12 mouse cellular contexts compared by ENCODE assay signal in the genomic region with DNA sequence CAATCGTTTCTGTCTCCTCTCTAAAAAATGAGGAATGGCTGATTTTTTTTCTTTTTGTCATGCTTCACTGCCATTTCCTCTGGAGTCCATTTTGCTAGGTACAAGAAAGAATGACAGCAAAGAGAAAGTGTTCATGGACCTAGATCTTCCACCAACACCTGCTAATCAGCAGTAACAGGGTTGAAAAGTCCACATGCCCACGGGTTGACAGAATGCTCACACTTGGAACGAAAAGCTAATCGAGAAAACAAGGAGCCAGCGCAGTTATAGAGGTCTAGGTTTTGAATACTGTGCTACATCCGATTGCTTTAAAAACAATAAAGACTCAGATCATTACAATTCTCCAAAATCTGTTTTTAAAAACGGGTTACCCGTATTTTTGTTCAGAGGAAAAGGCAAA. TPM values are rescaled to one million over a fixed set of nuclear protein-coding genes. Genes with fewer than 3 reads are reported as not detected.
A peak's percentile ranks its signal among the peaks of the same experiment; 100 is the strongest.
DNase-seq lines count a peak whose midpoint lies in the region; ATAC-seq and TF ChIP-seq lines count a peak whose summit lies in the region.
"Had no signal": no experiment of that assay in that cellular context is flagged by ENCODE, and none has a peak within 500 bp of the region (broad histone marks: within the 10 kb centered on the region; RNA-seq: fewer than 3 reads in every experiment).

No protein-coding gene starts in this region.

- H3K9me3 ChIP-seq in forebrain, embryonic 12.5 days = no peaks in the 10 kb centered on the region
- H3K9me3 ChIP-seq in forebrain, postnatal 0 days (ENCODE audit: low read length) = no peaks in the 10 kb centered on the region
- no peaks in the 10 kb centered on the region for H3K9me3 ChIP-seq in kidney, embryonic 14.5 days (ENCODE audit: control insufficient read depth, low read length)
- no peaks in the 10 kb centered on the region for H3K9me3 ChIP-seq in E14TG2a.4 (ENCODE audit: low read length)
- no peaks in the 10 kb centered on the region for H3K9me3 ChIP-seq in limb, embryonic 15.5 days

- H3K36me3 ChIP-seq in forebrain, embryonic 12.5 days (replicated peaks) = no peaks in the 10 kb centered on the region
- H3K36me3 ChIP-seq in forebrain, postnatal 0 days (ENCODE audit: insufficient read depth) = no peaks in the 10 kb centered on the region
- H3K36me3 ChIP-seq in kidney, embryonic 14.5 days (ENCODE audit: control insufficient read depth, insufficient read depth, low read length) = no peaks in the 10 kb centered on the region
- no peaks in the 10 kb centered on the region for H3K36me3 ChIP-seq in E14TG2a.4 (ENCODE audit: insufficient read depth, low read length)
- H3K36me3 ChIP-seq in limb, embryonic 15.5 days = no peaks in the 10 kb centered on the region

- ATAC-seq in forebrain, embryonic 12.5 days (ENCODE audit: low FRiP score) = no peak
- no peak for ATAC-seq in forebrain, postnatal 0 days
- ATAC-seq in kidney, embryonic 14.5 days (ENCODE audit: low FRiP score, low TSS enrichment) = no peak
- ATAC-seq in limb, embryonic 15.5 days (ENCODE audit: insufficient number of reproducible peaks, low FRiP score, low TSS enrichment, low read depth) = no peak
- no peak for ATAC-seq in megakaryocyte-erythroid progenitor cell, adult 5-6 weeks (replicated peaks; ENCODE audit: low FRiP score, low TSS enrichment, poor library complexity, severe bottlenecking)
- ATAC-seq: Patski had no signal

- TF ChIP-seq CTCF in forebrain, postnatal 0 days (IDR thresholded peaks at IDR 0.05; ENCODE audit: low read depth) = no peak
- TF ChIP-seq CTCF in E14TG2a.4 (conservative IDR thresholded peaks at IDR 0.05; ENCODE audit: low read length) = no peak

- H3K9ac ChIP-seq in forebrain, embryonic 12.5 days = no peak overlapping the region
- H3K9ac ChIP-seq in forebrain, postnatal 0 days = no peak overlapping the region
- H3K9ac ChIP-seq in kidney, embryonic 14.5 days (ENCODE audit: low read depth, low read length) = no peak overlapping the region
- H3K9ac ChIP-seq in limb, embryonic 15.5 days = no peak overlapping the region

- no peaks in the 10 kb centered on the region for H3K27me3 ChIP-seq in forebrain, embryonic 12.5 days
- H3K27me3 ChIP-seq in forebrain, postnatal 0 days (ENCODE audit: insufficient read depth, low read length) = no peaks in the 10 kb centered on the region
- H3K27me3 ChIP-seq in kidney, embryonic 14.5 days (ENCODE audit: control insufficient read depth, insufficient read depth, low read length) = no peaks in the 10 kb centered on the region
- no peaks in the 10 kb centered on the region for H3K27me3 ChIP-seq in E14TG2a.4 (ENCODE audit: insufficient read depth, low read length)
- H3K27me3 ChIP-seq in limb, embryonic 15.5 days = no peaks in the 10 kb centered on the region
- H3K27me3 ChIP-seq: Patski had no signal

- WGBS in forebrain, embryonic 12.5 days = 89% methylated on average over 8 of the region's 8 CpGs
- 88% methylated on average over 8 of the region's 8 CpGs for WGBS in forebrain, postnatal 0 days
- WGBS in kidney, embryonic 14.5 days = 82% methylated on average over 8 of the region's 8 CpGs
- 84% methylated on average over 8 of the region's 8 CpGs for WGBS in limb, embryonic 15.5 days

- no peak overlapping the region for H3K27ac ChIP-seq in forebrain, embryonic 12.5 days
- H3K27ac ChIP-seq in forebrain, postnatal 0 days (ENCODE audit: low read depth, low read length) = no peak overlapping the region
- H3K27ac ChIP-seq in kidney, embryonic 14.5 days (ENCODE audit: low read depth, low read length) = peak overlapping the region; percentile 86; the same call in 1 of the 2 replicates
- H3K27ac ChIP-seq in limb, embryonic 15.5 days = peak overlapping the region; percentile 99; the same call in 1 of the 2 replicates

- no peak overlapping the region for H3K4me3 ChIP-seq in forebrain, embryonic 12.5 days (replicated peaks)
- no peak overlapping the region for H3K4me3 ChIP-seq in forebrain, postnatal 0 days (ENCODE audit: low read depth, low read length)
- no peak overlapping the region for H3K4me3 ChIP-seq in kidney, embryonic 14.5 days (ENCODE audit: low read length)
- peak overlapping the region; percentile 79 for H3K4me3 ChIP-seq in E14TG2a.4 (replicated peaks; ENCODE audit: low read length)
- H3K4me3 ChIP-seq in limb, embryonic 15.5 days = no peak overlapping the region

- no peak for DNase-seq in forebrain, postnatal 0 days
- DNase-seq in kidney, adult 18-20 months = no peak
- DNase-seq in retina, postnatal 1 day = no peak
- DNase-seq: gastrocnemius, postnatal 14 days; kidney, adult 2 months; right cerebral cortex, adult 18-20 months had no signal

- 0 out of 2 replicates have a peak overlapping the region, but pooled peaks have one; percentile 67 for H3K4me2 ChIP-seq in forebrain, embryonic 12.5 days
- no peak overlapping the region for H3K4me2 ChIP-seq in forebrain, postnatal 0 days (ENCODE audit: low read depth)
- no peak overlapping the region for H3K4me2 ChIP-seq in kidney, embryonic 14.5 days (replicated peaks; ENCODE audit: low read depth, low read length)
- H3K4me2 ChIP-seq in limb, embryonic 15.5 days = no peak overlapping the region

- peaks cover 11% of the 10 kb centered on the region for H3K4me1 ChIP-seq in forebrain, embryonic 12.5 days
- peaks cover 6% of the 10 kb centered on the region; the same call in 1 of the 2 replicates for H3K4me1 ChIP-seq in forebrain, postnatal 0 days (ENCODE audit: insufficient read depth)
- peaks cover 14% of the 10 kb centered on the region for H3K4me1 ChIP-seq in kidney, embryonic 14.5 days (ENCODE audit: control insufficient read depth, insufficient read depth, low read length)
- H3K4me1 ChIP-seq in E14TG2a.4 (replicated peaks; ENCODE audit: low read depth, low read length) = peaks cover 76% of the 10 kb centered on the region
- H3K4me1 ChIP-seq in limb, embryonic 15.5 days = peaks cover 15% of the 10 kb centered on the region

RNA-seq across cellular contexts. Expression of a gene that starts 8.9 kb away (rescaled TPM):
- 199 TPM in 2 replicates for polyA plus RNA-seq in forebrain, embryonic 12.5 days (2016; fragmentation: Nextera tagmentation; extraction: Ambion mirVana)
- total RNA-seq in forebrain, postnatal 0 days (2014; rRNA removed) = 80.9 and 107 TPM in 2 replicates
- 69.8 and 78.4 TPM in 2 replicates for polyA plus RNA-seq in forebrain, postnatal 0 days (2015; fragmentation: Nextera tagmentation; extraction: Ambion mirVana)
- polyA plus RNA-seq in kidney, embryonic 14.5 days (2014; fragmentation: Nextera tagmentation; extraction: Ambion mirVana) = 102 and 177 TPM in 2 replicates
- polyA plus RNA-seq in limb, embryonic 15.5 days (2015; fragmentation: Nextera tagmentation; extraction: Ambion mirVana) = 116 and 117 TPM in 2 replicates
- total RNA-seq in megakaryocyte-erythroid progenitor cell, adult 5-6 weeks (2014; fragmentation: Nextera tagmentation) = 86.7 and 86.9 TPM in 2 replicates
- total RNA-seq in megakaryocyte-erythroid progenitor cell, adult 5-6 weeks (2017) = 75.3 and 82.3 TPM in 2 replicates

Comparison
In these comparisons a context has a peak if more than half of its experiments do, and no peak if none do; other contexts are left out.
1. H3K27ac ChIP-seq: peak in kidney, embryonic 14.5 days (single experiment) and limb, embryonic 15.5 days (single experiment); none in forebrain, embryonic 12.5 days (single experiment) and forebrain, postnatal 0 days (single experiment).